ENCODE assay signal across 8 mouse cellular contexts in genomic region chr4:132535406-132536121, GRCm38 (mm10). TPM values are rescaled to one million over a fixed set of nuclear protein-coding genes. Genes with fewer than 3 reads are reported as not detected.
A peak's percentile ranks its signal among the peaks of the same experiment; 100 is the strongest.
DNase-seq lines count a peak whose midpoint lies in the region; ATAC-seq lines count a peak whose summit lies in the region.

Gene Dnajc8, plus strand, starts transcription at chr4:132535550.

- peak; percentile 97 for DNase-seq in ZHBTc4 (ENCODE audit: low read depth, low spot score)
- peak; percentile 85 to 91 for DNase-seq in gastrocnemius, adult 8-10 months (ENCODE audit: low spot score in 2 of 2)
- DNase-seq in hindlimb bud, embryonic 11.5 days (ENCODE audit: extremely low spot score, low read depth, low spot score) = peak; percentile 74
- DNase-seq in left cerebral cortex, adult 8-10 months (ENCODE audit: low spot score in 2 of 2) = peak; percentile 82 to 90
- peak; percentile 95 to 97 for DNase-seq in right cerebral cortex, postnatal 10 days (ENCODE audit: low spot score in 2 of 2)
- DNase-seq in urinary bladder, postnatal 25 days (ENCODE audit: low spot score) = peak; percentile 95

- H3K27me3 ChIP-seq in megakaryocyte, embryonic 14.5 days (replicated peaks) = no peaks in the 10 kb centered on the region

- H3K36me3 ChIP-seq in megakaryocyte, embryonic 14.5 days (replicated peaks; ENCODE audit: low read length) = peaks cover 50% of the 10 kb centered on the region

- H3K4me1 ChIP-seq in megakaryocyte, embryonic 14.5 days = peaks cover 68% of the 10 kb centered on the region

- H3K9me3 ChIP-seq in megakaryocyte, embryonic 14.5 days = no peaks in the 10 kb centered on the region

- peak within 1 kb of the TSS; percentile 99 for H3K4me3 ChIP-seq in megakaryocyte, embryonic 14.5 days (replicated peaks)

- peak; percentile 55 for ATAC-seq in common myeloid progenitor, adult 5-6 weeks (replicated peaks; ENCODE audit: low read depth, poor library complexity, severe bottlenecking)

RNA-seq across cellular contexts. Expression of gene Dnajc8, which starts in this region (rescaled TPM):
- 412 and 457 TPM in 2 replicates for total RNA-seq in common myeloid progenitor, adult 5-6 weeks (2017)
- total RNA-seq in gastrocnemius, adult 8-10 months (2022) = 10 to 100 TPM; 34.4 to 50.4 (median 38.8) TPM
- total RNA-seq in left cerebral cortex, adult 8-10 months (2022) = 100 to 1,000 TPM in 2 of 4 experiments, 10 to 100 TPM in 2; 97.8 to 114 (median 101) TPM
- polyA plus RNA-seq in megakaryocyte, embryonic 14.5 days (2012; ENCODE audit: insufficient read depth, low replicate concordance) = 96.7 and 198 TPM in 2 replicates

Comparison
In these comparisons a context has a peak if more than half of its experiments do, and no peak if none do; other contexts are left out.
1. Peak in every context shown above with its lines: DNase-seq, ATAC-seq and H3K4me3 ChIP-seq.